Mouse (Mus musculus) hindbrain, embryonic 15.5 days (tissue): ENCODE results near the gene Cpsf7. TPM values are rescaled to one million over a fixed set of nuclear protein-coding genes. Genes with fewer than 3 reads are reported as not detected.
A peak's percentile ranks its signal among the peaks of the same experiment; 100 is the strongest.

Experiments
- ATAC-seq: fragments of 200-750 bp; cut with Nextera tagmentation; 2 replicates; pipeline ENCODE4 v1.8.0; 2017; ENCODE audit warnings: low read depth, moderate number of reproducible peaks, moderate TSS enrichment; ENCODE audit not compliant: low FRiP score
- H3K27ac ChIP-seq: fragments of 300-500 bp; sonication (generic); replicated peaks from 2 replicates; pipeline ENCODE4 v1.5.1; 2015; ENCODE audit warnings: mild to moderate bottlenecking, inconsistent platforms
- H3K27me3 ChIP-seq: fragments of 300-500 bp; sonication (generic); 2 replicates; pipeline ENCODE4 v1.6.1; 2015; ENCODE audit warnings: control low read depth, inconsistent platforms
- H3K36me3 ChIP-seq: fragments of 300-500 bp; sonication (generic); 2 replicates; pipeline ENCODE4 v1.6.1; 2015; ENCODE audit warnings: control low read depth, inconsistent platforms
- H3K4me1 ChIP-seq: fragments of 300-500 bp; sonication (generic); replicated peaks from 2 replicates; pipeline ENCODE4 v1.6.1; 2015; ENCODE audit warnings: control low read depth, inconsistent platforms
- H3K4me2 ChIP-seq: fragments of 300-500 bp; sonication (generic); 2 replicates; pipeline ENCODE4 v1.6.1; 2015; ENCODE audit warnings: moderate library complexity, mild to moderate bottlenecking, inconsistent platforms
- H3K4me3 ChIP-seq: fragments of 300-500 bp; sonication (generic); 2 replicates; pipeline ENCODE4 v1.5.1; 2015; ENCODE audit warnings: mild to moderate bottlenecking, inconsistent platforms
- H3K9ac ChIP-seq: fragments of 300-500 bp; sonication (generic); 2 replicates; pipeline ENCODE4 v1.6.1; 2015; ENCODE audit warnings: inconsistent platforms
- H3K9me3 ChIP-seq: fragments of 300-500 bp; sonication (generic); 2 replicates; pipeline ENCODE4 v1.6.1; 2016; ENCODE audit warnings: control low read depth, inconsistent platforms
- WGBS: fragments of 180-500 bp; shearing (Covaris S2); methylation state at CpG from one replicate; pipeline ENCODE4 v1.1.7; 2015; 5-methylcytosine and 5-hydroxymethylcytosine counted together
- polyA plus RNA-seq: library from polyadenylated mRNA; unstranded; fragments of >200 nt; fragmentation: Nextera tagmentation; extraction: Ambion mirVana; gene quantifications from 2 replicates; pipeline ENCODE4 v1.2.1, GENCODE M21; 2015

Gene Cpsf7
- polyA plus RNA-seq: 49.0 and 56.1 TPM in 2 replicates

DNA sequence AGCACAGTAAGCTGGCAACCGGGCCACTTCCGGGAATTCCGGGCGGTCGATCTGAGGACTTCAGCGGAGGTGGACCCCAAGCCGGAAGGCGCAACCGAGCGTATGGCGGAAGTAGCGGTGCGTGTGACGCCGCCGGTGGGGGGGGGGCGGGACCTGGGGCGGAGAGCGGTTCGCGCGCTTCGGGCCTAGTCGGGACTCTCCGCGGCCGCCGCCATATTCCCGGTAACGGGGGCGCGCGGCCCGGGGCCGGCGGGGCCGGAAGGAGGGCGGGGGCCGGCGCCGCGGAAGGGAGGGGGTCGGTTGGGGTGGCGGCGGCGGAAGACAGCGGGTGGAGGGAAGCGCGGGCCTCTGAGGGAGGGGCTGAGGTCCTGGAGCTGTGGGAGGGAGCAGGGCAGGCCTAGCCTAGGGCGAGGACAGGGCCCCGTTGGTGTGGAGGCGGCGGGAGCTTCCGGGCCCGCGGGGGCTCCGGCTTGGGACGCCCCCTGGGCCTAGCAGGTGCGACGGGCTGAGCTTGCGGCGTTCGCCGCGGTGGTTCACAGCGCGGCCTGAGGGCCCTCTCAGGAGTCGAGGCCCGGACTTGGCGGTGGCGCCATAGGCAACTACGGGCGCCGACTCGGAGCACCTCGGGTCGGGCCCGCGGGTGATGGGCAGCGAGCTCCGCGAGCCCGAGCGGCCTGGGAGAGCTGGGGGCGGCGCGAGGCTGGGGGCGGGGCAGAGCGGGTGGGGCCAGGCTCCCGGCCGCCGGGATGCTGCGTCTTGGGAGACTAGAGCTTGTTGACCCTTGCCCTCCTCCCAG is at the start of gene Cpsf7:
Gene Cpsf7 (plus strand): TSS at position 161 of the 796 bp plus-strand sequence.
- peak within 1 kb of the TSS; percentile 72 for H3K4me2 ChIP-seq
- ATAC-seq: peak; percentile 95
- peaks cover 33% of the 10 kb centered on the region for H3K4me1 ChIP-seq
- peaks cover 12% of the 10 kb centered on the region for H3K36me3 ChIP-seq
- under 1% methylated on average over 61 of the region's 93 CpGs for WGBS
- H3K9me3 ChIP-seq: no peaks in the 10 kb centered on the region
- peak within 1 kb of the TSS; percentile 95 for H3K9ac ChIP-seq
- no peaks in the 10 kb centered on the region for H3K27me3 ChIP-seq
- peak within 1 kb of the TSS; percentile 98 for H3K27ac ChIP-seq
- H3K4me3 ChIP-seq: peak within 1 kb of the TSS; percentile 94

DNA sequence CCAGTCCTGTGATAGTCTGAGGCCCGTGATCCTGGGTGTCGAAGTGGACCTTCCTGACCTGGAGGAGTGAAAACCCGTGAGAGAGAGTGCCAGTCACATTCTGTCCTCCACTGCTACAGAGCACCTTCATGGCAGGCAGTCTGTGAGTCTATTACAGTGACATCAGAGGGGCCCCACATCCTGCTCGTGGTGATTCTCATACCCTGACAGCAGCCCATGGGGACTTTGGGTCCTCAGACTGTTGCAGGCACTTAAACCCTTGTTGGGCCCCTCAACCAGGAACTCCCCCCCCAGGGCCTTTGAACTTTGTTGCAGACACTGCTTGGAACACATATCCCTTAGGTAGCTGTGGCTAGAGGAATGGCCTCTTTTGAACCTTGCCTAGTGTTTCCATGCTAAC is 45.5 kb upstream of the Cpsf7 start:
- Histone ChIP-seq H3K9me3 (no peaks in the 10 kb centered on the region), H3K4me2 (no peak overlapping the region), H3K27me3 (no peaks in the 10 kb centered on the region), H3K27ac (no peak overlapping the region), H3K9ac (no peak overlapping the region), H3K4me1 (peaks cover 11% of the 10 kb centered on the region), H3K36me3 (no peaks in the 10 kb centered on the region), H3K4me3 (no peak overlapping the region)
- no peak for ATAC-seq
- 82% methylated on average over 4 of the region's 4 CpGs for WGBS

DNA sequence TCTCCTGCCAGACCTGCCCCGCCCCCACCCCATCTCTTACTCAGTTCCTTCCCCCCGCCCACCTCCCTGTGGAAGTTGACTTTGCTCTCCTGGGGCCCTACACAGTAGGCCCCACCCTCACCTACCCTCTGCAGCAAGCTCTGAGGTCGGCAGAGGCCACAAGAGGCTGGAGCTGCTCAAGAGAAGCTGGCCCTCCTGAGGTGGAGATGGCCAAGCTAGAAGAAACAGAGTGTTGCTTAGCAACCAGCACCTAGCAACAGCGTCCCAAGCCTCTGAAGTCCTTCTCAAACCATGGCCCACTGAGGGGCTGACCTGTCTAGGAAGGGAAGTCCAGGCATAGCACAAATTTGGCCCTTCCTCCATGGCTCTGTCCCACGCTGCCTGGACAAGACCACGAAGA is 42.4 kb upstream of the Cpsf7 start, which contains the start of gene Ppp1r32:
Gene Ppp1r32 (minus strand): TSS at position 226 of the 400 bp plus-strand sequence.
- Histone ChIP-seq H3K27ac (no peak within 1 kb of the TSS), H3K36me3 (no peaks in the 10 kb centered on the region), H3K9ac (no peak within 1 kb of the TSS), H3K4me1 (peaks cover 14% of the 10 kb centered on the region), H3K4me2 (no peak within 1 kb of the TSS), H3K9me3 (no peaks in the 10 kb centered on the region), H3K4me3 (no peak within 1 kb of the TSS), H3K27me3 (peaks cover 7% of the 10 kb centered on the region; the same call in 1 of the 2 replicates)
- ATAC-seq: peak; percentile 65; the same call in 1 of the 2 replicates
- WGBS: 18% methylated on average over 6 of the region's 6 CpGs

DNA sequence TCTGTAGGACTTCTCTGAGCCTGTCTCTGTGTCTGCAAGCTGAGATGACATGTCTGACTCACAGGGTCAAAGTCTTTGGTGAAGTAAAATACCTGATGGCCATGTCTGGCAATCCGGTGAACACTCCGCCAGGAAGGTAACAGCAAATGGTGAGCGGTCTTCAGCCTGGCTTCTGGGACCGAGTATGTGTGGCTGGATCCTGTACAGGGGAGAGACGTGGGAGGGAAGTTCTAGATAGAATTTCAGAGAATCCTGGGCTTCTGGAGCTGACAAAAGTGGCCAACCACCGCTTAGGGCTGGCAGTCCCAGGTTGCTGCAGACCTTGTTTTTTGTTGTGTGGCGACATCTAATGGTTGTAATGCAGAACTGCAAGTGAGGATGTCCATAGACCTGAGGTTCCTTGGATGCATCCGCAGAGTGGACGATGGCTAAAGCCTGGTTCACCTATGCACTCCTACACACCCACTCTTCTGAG is 38.8 kb upstream of the Cpsf7 start:
- Histone ChIP-seq H3K4me2 (no peak overlapping the region), H3K4me3 (no peak overlapping the region), H3K36me3 (no peaks in the 10 kb centered on the region), H3K27me3 (peaks cover 7% of the 10 kb centered on the region; the same call in 1 of the 2 replicates), H3K27ac (no peak overlapping the region), H3K9ac (no peak overlapping the region), H3K4me1 (peaks cover 14% of the 10 kb centered on the region), H3K9me3 (no peaks in the 10 kb centered on the region)
- ATAC-seq: peak; percentile 86
- WGBS: 24% methylated on average over 9 of the region's 9 CpGs

DNA sequence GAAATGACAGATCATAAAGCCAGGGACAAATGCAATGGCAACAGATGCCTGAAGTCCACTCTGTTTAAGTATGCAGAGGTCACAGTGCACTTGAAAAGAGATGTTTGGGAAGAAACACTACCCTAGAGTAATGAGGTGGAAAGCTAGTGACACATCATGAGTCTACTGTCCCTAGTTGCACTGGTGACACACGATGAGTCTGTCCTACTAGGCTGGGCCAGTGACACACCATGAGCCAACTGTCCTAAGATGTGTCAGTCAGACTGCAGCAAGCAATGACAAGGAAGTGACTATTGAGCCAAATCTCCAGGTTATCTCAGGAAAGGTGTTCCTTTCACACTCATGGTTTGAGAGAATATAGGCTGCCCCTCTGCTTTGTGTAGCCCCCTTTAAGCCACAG is 29.4 kb upstream of the Cpsf7 start:
- Histone ChIP-seq H3K4me2 (no peak overlapping the region), H3K27me3 (no peaks in the 10 kb centered on the region), H3K27ac (no peak overlapping the region), H3K4me3 (no peak overlapping the region), H3K4me1 (peaks cover 2% of the 10 kb centered on the region; the same call in 1 of the 2 replicates), H3K9ac (no peak overlapping the region), H3K9me3 (no peaks in the 10 kb centered on the region), H3K36me3 (peaks cover 8% of the 10 kb centered on the region; the same call in 1 of the 2 replicates)
- WGBS: 84% methylated on average over 1 of the region's 1 CpGs
- no peak for ATAC-seq

DNA sequence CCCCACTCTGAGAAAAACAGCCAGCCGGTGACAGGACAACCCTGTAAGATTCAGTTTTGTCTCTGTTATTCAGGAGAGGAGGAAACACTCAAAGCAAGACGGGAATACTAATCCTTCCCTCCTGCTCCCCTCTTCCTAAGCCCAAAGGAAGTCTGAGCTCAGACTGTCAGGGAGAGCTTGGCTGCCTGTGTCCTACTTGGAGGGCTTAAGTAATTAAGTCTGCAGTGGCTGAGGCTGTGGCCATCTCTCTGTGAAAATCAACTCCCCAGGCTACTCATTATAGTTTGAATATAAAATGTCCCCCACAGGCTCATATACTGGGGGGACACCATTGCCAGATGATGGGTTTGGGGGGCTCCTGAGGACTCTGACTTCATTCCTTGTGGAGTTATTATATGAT is 28.1 kb upstream of the Cpsf7 start:
- Histone ChIP-seq H3K4me1 (peaks cover 2% of the 10 kb centered on the region; the same call in 1 of the 2 replicates), H3K4me2 (no peak overlapping the region), H3K9me3 (no peaks in the 10 kb centered on the region), H3K27me3 (no peaks in the 10 kb centered on the region), H3K9ac (no peak overlapping the region), H3K4me3 (no peak overlapping the region), H3K27ac (peak overlapping the region; percentile 32; the same call in 1 of the 2 replicates), H3K36me3 (peaks cover 14% of the 10 kb centered on the region; the same call in 1 of the 2 replicates)
- ATAC-seq: no peak
- WGBS: 65% methylated on average over 2 of the region's 2 CpGs

DNA sequence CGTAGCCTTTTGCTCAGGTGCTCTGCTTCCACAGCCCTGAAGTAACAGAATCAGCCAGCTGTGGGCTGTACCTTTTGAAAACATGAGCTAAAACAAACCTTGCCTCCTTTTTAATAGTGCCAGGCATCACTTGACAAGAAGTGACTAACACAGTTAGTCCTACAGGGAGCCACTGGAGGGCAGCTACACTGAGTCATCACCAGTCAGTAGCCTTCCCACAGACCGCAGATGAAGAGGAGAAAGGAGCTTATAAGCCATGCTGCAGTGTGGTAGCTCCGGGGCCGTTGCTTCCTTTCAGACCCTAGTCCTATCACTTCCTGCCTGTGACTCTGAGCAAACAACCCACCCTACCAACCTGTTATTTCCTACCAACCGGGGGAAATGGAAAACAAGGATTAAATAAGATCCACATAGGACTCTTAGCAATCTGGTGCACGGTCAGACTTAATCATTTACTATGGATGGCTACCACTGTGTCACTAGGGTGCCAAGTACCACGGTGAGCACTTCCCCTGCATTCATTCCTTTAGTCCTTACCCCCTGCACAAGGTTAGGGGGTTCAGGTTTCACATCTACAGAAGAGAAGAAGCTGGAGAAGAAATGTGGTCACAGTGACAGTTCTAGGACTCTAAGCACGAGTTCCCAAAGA is 27.4 kb upstream of the Cpsf7 start:
- Histone ChIP-seq H3K4me1 (peaks cover 2% of the 10 kb centered on the region; the same call in 1 of the 2 replicates), H3K36me3 (peaks cover 16% of the 10 kb centered on the region; the same call in 1 of the 2 replicates), H3K9me3 (no peaks in the 10 kb centered on the region), H3K27ac (0 out of 2 replicates have a peak overlapping the region, but pooled peaks have one; percentile 32), H3K27me3 (no peaks in the 10 kb centered on the region), H3K4me3 (no peak overlapping the region), H3K4me2 (no peak overlapping the region), H3K9ac (no peak overlapping the region)
- no peak for ATAC-seq
- 55% methylated on average over 8 of the region's 8 CpGs for WGBS

DNA sequence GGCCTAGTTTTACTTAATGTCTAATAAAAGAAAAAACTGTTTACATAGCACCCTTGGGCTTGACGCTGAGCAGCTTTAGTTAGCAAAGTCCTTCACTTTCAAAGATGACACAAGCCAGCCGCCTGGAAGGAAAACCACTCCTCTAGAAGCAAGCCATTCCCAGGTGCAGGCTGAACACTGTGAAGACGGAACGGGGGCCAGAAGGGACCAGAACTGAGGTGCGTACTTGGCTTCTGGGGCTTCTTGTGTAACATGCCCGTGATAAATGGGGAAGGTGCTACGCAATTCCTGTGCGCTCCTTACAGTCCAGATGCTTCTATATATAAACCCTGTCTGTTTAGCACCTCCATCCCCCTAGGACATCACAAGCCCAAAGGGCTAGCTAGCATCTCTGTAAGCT is 24.5 kb upstream of the Cpsf7 start:
- Histone ChIP-seq H3K4me2 (no peak overlapping the region), H3K9ac (no peak overlapping the region), H3K4me3 (no peak overlapping the region), H3K4me1 (peaks cover 2% of the 10 kb centered on the region; the same call in 1 of the 2 replicates), H3K27ac (no peak overlapping the region), H3K36me3 (peaks cover 27% of the 10 kb centered on the region), H3K27me3 (no peaks in the 10 kb centered on the region), H3K9me3 (no peaks in the 10 kb centered on the region)
- ATAC-seq: no peak
- 95% methylated on average over 8 of the region's 8 CpGs for WGBS

DNA sequence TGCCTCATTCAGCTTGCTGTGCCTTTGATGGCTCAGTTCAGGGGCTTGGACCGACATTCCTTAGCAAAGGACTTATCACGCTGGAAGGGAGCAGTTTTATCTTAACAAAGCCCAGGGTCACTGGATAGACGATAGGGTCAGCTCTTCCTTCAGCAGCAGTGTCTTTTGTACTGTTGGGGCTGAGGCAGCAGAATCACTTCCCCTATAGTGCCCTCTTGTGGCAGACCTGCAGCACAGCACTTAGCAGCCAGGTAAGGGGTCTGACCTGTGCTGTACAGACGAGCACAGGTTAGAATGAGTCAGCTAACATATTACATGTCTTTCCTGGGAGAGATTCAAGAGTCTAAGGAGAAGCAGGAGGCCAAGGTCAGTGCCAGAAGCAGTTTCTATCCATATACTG is 22.5 kb upstream of the Cpsf7 start:
- Histone ChIP-seq H3K4me3 (no peak overlapping the region), H3K9me3 (no peaks in the 10 kb centered on the region), H3K9ac (no peak overlapping the region), H3K36me3 (peaks cover 27% of the 10 kb centered on the region), H3K4me2 (no peak overlapping the region), H3K4me1 (no peaks in the 10 kb centered on the region), H3K27me3 (no peaks in the 10 kb centered on the region), H3K27ac (no peak overlapping the region)
- 3% methylated on average over 4 of the region's 4 CpGs for WGBS
- peak; percentile 78 for ATAC-seq

DNA sequence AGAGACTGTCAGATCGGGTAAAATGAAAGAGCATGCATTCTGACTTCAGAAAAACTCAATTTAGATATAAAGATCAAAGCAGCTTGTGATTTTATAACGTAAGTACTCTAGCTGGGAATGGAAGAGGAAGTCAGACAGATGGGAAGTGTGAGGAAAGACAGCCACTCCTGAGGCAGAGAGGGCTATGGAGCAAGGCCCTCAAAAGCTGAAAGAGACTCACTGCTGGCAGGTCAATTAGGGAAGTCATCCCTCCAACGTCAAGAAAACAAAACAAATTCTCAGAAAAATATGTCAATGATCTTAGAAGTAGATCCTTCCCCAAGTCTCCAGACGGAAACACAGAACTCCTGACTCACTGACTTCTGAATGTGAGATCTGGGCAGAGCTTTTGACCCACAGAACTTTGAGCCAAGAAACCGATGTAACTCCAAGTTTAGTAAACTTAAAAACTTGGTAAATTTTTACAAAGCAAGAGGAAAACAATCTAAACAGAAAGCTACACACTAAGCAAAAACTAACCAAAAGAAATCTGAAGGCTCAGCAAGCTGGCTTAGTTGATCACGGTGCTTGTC is 14.2 kb upstream of the Cpsf7 start:
- H3K9ac ChIP-seq: no peak overlapping the region
- ATAC-seq: no peak
- no peaks in the 10 kb centered on the region for H3K9me3 ChIP-seq
- H3K27ac ChIP-seq: no peak overlapping the region
- no peaks in the 10 kb centered on the region for H3K27me3 ChIP-seq
- WGBS: 81% methylated on average over 6 of the region's 6 CpGs
- no peak overlapping the region for H3K4me2 ChIP-seq
- H3K4me1 ChIP-seq: no peaks in the 10 kb centered on the region
- H3K4me3 ChIP-seq: no peak overlapping the region
- H3K36me3 ChIP-seq: peaks cover 22% of the 10 kb centered on the region

DNA sequence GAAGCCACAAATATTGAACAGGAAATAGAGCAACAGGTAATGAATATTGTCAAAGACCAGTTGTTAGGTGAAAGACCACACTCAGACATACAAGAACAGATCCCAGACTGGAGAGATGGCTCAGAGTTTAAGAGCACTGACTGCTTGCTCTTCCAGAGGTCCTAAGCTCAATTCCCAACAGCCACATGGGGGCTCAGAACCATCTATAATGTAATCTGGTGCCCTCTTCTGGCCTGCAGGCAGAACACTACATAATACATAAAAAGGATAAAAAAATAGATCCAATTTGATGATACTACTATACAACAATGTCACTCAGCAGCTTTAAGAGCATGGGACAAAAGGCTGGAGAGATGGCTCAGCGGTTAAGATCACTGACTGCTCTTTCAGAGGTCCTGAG is 4.7 kb upstream of the Cpsf7 start:
- no peaks in the 10 kb centered on the region for H3K9me3 ChIP-seq
- 45% methylated on average over 1 of the region's 1 CpGs for WGBS
- no peak overlapping the region for H3K4me3 ChIP-seq
- no peak overlapping the region for H3K4me2 ChIP-seq
- no peak overlapping the region for H3K27ac ChIP-seq
- peaks cover 19% of the 10 kb centered on the region for H3K36me3 ChIP-seq
- no peak for ATAC-seq
- no peaks in the 10 kb centered on the region for H3K27me3 ChIP-seq
- H3K9ac ChIP-seq: no peak overlapping the region
- peaks cover 12% of the 10 kb centered on the region for H3K4me1 ChIP-seq

DNA sequence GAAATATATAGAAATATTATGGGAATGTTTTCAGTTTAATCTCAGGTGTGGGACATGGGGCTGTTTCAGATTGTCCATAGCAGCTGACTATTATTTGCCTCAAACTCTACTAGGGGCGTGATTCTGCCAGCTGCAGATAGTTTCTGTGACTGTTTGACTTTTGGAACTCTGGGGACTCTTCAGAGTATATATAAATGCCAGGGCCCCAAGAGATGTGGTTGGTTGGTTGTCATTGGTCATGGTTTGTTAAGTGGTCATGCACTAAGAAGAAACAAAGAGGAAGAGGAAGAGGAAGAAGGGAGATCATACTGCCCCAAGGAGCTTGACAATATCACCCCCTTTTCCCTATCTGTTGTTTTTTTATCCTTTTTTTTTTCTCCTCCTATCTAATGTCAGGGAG is 3.1 kb upstream of the Cpsf7 start:
- no peak for ATAC-seq

More for the DNA sequence above, 3.1 kb upstream of the Cpsf7 start:
- Histone ChIP-seq H3K27ac (no peak overlapping the region), H3K4me2 (no peak overlapping the region), H3K27me3 (no peaks in the 10 kb centered on the region), H3K9ac (no peak overlapping the region), H3K36me3 (peaks cover 4% of the 10 kb centered on the region; the same call in 1 of the 2 replicates), H3K4me1 (peaks cover 22% of the 10 kb centered on the region), H3K9me3 (no peaks in the 10 kb centered on the region), H3K4me3 (no peak overlapping the region)
- WGBS: 82% methylated on average over 1 of the region's 1 CpGs
